Mouse (Mus musculus) kidney, adult 2 months (tissue): ENCODE data around the gene Slc9a2.

Source experiments
- CTCF ChIP-seq: fragments of 200-500 bp; conservative IDR thresholded peaks from 2 replicates; pipeline ENCODE4 v1.5.1; 2011; ENCODE audit warnings: low read depth, mild to moderate bottlenecking, control low read depth, low read length, moderate library complexity, mixed read lengths; ENCODE audit not compliant: insufficient read depth, insufficient read length
- POLR2A ChIP-seq: fragments of 200-500 bp; IDR thresholded peaks from one replicate; pipeline ENCODE4 v1.6.1; 2011; ENCODE audit warnings: low read depth, low read length, control low read depth

GRCm38 (mm10) chr1:40776102-40776501 is 95.7 kb downstream of the Slc9a2 start:
- no peak for TF ChIP-seq CTCF
- TF ChIP-seq POLR2A, result no peak
